Mouse (Mus musculus): ENCODE results near the gene H2-T23.
A peak's percentile ranks its signal among the peaks of the same experiment; 100 is the strongest.
"Not testable (repeated sequence)": the region's sequence is repeated elsewhere in the genome, so short reads cannot be mapped to it uniquely, and the experiment has no call there.

The H2-T23 gene

DNA sequence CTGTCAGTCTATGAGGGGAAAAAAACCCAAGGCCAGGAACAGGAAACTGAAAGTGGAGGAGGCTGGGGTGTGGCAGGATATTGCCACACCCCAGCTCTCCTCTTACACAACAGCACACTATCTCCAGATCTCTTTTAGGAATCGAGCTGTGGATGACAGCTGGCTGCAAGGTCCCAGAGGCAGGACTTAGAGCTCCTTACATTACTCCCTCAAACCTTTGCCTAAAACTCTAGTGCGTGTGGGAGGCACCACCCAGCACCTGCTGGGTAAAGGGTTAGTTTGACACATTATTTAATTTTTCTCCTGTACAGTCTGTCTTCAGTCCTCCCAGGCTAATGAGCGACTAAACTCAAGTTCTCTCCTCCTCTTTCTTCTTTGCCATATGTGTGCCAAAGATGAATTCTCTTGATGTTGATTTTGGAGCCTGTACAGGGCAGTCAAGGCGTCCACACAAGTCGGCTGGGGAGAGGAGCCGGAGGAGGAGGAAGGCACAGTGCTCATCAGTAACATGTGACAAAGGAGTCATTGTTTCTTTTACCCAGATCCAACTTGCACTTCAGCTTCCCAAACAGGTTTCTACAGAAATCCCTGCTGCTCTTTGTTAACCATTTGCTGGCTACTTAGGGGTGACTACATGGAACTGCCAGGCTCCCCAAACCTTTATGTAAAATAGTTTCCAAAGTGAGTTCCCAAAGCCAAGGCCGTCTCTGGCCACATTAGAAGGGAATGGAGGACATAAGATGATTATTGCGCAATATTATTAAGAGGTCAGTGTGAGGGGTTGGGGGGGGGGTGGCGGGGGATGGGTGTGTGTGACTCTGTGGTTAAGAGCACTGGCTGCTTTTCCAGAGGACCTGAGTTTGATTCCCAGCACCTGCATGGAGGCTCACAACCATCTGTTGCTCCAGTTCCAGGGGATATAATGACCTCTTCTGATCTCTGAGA is 8.7 kb downstream of the H2-T23 start:
- DNase-seq (ENCODE audit: low spot score in 2 of 2), result peak; percentile 55 to 58

DNA sequence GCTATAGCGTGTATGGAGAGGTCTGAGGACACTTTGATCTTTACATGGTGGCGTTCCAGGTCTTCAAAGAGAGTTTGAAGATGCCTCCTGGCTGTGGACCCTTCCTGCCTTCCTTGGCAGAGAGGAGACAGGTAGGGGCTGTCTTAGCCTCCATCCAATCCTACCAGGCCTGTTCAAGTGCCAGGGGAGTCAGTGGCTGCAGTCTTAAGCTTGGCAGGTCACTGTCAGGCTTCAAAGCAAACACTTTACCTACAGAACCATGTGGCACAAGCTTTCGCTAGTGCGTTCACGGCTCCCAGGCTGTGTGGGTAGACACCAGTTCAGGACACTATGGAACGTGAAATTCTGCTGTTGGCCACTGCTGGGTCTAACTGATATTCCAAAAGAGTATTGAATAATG is 9.7 kb downstream of the H2-T23 start:
- DNase-seq (ENCODE audit: low spot score in 2 of 2), result no peak

DNA sequence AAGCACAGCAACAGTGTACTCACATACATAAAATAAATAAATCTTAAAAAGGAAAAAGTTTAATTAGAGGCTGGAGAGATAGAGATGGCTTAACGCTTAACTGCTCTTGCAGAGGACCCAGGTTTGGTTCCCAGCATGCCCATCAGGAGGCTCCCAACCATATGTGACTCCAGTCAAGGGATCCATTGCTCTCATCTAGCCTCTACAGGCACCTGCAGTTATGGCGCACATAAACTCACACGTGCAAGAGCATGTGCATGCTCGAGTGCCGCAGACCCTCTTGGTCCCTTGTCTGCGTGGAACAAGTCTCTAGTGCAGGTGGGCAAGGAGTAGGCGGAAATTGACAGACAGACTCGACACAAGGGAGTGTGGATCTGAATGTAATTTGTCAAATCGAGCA is 10.6 kb downstream of the H2-T23 start:
- DNase-seq (ENCODE audit: low spot score in 2 of 2), result no peak

DNA sequence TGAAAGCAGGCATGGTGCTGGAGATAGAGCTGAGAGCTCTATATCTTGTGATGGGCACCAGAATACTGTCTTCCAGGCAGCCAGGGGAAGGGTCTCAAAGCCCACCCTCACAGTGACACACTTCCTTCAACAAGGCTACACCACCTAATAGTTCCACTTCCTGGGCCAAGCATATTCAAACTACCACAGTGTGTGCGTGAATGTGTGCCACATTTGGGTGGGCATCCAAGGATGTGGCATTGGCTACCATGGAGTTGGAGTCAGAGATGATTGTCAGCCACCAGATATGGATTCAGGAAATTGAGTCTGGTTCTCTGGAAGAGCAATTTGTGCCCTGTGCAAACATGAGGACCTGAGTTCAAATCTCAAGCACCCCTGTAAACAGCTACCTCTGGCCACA is 11.3 kb downstream of the H2-T23 start:
- no peak for DNase-seq (ENCODE audit: low spot score in 2 of 2)

DNA sequence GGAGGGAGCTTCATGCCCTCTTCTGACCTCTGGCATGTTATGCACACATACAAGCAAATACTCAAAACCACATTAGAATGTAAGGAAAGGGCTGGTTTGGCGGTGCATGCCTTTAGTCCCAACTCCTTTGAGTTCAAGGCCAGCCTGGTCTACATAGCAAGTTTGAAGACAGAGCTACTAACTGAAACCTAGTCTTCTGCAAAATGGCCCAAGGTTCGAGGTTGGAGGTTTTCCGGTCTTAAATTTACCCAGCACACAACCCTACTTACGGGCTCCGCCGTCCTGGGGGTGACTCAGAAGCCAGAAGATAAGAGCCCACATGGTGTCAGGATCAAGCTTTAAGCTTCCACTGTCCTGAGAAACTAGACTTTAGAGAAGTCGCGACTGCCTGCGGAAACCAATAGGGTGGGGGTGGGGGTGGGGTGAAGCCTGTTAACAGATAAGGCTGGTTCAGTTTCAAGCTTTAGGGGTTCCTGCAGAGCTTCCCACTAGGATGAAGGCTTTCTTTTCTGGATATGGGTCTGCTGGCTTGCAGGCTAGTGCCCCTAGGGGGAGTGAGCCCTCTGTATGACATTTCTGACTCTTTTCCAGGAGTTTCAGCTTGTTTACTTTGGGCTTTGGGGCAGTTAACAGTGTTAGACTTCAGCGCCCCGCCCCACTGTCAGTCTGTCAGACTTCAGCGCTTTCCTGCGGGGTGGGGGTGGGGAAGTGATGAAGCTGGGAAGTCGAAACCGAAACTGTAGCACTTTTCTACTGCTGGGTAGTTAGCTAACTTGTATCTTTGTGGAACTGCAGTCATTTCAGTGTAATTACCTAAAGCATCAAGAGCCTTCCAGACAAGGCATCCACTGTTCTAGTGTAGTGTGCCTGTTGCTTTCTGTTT is 12.2 kb downstream of the H2-T23 start, which contains the start of gene H2-T24:
Gene H2-T24 (minus strand): TSS at position 370 of the 883 bp plus-strand sequence.
- DNase-seq (ENCODE audit: low spot score in 2 of 2), result peak; percentile 90

DNA sequence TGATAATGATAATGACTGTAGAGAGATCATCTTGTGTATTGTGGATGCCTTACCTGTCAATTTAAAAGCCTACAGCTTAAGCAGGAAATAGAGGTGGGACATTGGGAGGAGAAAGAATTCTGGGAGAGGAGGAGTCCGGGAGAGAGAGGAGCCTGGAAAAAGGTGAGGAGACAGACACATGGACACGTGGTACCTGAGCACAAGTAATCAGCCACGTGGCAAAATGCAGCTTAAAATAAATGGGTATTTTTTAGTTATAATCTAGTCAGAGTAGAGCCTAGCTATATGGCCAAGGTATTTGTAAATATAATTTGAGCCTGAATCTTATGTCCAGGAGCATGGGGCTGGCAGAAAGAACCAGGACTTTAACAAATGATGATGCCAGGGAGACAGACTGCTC is 13.1 kb downstream of the H2-T23 start:
- DNase-seq (ENCODE audit: low spot score in 2 of 2), result no peak

DNA sequence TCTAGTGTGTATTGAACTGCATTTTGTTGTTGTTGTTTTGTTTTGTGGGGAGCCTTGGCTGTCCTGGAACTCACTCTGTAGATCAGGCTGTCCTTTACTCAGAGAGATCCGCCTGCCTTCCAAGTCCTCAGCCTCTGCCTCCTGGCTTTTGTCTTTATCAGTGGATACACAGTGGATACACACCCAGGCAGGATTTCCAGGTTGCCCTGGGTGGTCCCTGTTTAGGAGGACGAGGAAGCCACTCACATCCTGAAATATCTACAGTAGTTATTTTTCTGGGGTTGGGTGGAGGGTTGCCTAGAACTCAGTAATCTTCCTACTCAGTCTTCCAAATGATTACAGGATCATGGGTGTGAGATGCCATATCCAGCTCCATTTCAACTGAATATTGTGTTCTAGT is 13.7 kb downstream of the H2-T23 start:
- DNase-seq (ENCODE audit: low spot score in 2 of 2), result peak; percentile 61 to 77

DNA sequence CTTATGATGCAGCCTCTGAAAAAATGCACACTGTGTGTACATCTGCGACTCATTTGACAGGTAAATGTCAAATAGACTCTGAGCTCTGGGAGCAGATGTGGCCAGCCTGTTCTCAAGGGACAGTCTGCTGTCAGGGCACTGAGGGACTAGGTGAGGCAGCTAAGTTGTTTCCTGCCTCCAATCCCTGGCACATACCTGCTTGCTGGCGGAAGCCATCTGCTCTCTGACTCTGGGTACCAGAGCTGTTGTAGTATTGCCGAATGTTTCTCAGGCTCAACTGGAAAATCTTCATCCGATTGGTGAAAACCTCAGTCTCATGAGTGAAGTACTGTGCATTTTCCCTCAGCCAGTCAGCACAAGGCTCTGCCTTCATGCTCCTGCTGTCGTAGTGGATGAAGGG is 15.6 kb downstream of the H2-T23 start:
- no peak for DNase-seq (ENCODE audit: low spot score in 2 of 2)

DNA sequence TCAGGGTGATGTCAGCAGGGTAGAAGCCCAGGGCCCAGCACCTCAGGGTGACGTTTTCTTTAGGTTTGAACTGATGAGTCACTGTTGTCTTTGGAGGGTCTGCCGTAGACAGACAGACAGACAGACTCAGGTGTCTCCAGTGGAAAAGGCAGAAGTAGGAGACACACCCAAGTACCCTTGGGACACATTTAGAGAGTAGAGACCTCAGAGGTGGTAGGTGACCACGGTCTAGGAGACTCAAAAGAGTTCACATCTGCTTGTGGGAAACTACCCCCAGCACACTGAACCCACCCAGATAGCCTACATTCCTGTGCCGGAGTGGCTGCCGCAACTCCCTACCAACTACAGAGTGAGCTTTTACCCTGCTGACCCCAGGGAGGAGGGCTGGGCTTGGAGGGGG is 17.7 kb downstream of the H2-T23 start:
- DNase-seq (ENCODE audit: low spot score in 2 of 2), result no peak

DNA sequence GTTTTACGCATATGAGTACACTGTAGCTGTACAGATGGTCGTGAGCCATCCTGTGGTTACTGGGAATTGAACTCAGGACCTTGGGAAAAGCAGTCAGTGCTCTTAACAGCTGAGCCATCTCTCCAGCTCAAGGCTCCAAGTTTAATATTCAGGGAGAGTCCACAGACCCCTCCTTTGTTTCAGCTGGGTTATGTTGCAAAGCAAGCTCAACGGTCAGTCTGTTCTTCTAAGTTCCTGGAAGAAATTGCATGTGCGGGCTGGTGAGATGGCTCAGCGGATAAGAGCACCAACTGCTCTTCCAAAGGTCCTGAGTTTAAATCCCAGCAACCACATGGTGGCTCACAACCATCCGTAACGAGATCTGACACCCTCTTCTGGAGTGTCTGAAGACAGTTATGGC is 28.2 kb downstream of the H2-T23 start:
- DNase-seq (ENCODE audit: low spot score in 2 of 2), result not testable (repeated sequence)

DNA sequence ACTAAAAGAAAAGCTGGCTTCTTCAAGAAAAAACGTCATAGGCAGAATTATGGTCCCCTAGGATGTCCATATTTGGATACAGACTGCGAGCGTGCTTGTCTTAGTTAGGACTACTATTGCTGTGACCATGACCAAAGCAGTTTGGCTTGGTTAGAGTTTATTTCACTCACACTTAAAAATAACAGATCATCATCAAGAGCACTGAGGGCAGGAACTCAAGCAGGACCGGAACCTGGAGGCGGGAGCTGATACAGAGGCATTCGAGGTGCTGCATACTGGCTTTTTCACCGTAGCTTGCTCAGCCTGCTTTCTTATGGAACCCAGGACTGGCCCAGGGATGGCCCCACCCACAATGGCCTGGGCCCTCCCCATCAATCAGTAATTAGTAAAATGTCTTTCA is 29.3 kb downstream of the H2-T23 start:
- no peak for DNase-seq (ENCODE audit: low spot score in 2 of 2)

DNA sequence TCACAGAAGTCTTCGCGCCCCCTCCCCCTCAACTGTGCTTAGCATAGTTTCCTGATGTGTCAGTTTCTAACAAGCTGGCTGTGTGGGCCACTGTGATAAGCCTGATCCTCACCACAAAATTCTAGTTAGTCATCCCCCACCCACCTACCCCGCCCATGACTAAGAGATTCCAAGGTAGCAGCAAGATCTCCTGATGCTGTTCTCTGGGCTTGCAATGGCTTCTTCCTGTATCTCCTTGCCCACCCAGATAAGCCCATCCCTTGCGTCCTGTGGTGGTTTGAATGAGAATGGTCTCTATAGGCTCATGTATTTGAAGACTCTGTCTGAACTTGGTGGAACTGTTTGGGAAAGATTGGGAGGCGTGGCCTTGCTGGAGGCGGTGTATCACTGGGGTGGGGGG is 30.7 kb downstream of the H2-T23 start:
- DNase-seq (ENCODE audit: low spot score in 2 of 2), result no peak

DNA sequence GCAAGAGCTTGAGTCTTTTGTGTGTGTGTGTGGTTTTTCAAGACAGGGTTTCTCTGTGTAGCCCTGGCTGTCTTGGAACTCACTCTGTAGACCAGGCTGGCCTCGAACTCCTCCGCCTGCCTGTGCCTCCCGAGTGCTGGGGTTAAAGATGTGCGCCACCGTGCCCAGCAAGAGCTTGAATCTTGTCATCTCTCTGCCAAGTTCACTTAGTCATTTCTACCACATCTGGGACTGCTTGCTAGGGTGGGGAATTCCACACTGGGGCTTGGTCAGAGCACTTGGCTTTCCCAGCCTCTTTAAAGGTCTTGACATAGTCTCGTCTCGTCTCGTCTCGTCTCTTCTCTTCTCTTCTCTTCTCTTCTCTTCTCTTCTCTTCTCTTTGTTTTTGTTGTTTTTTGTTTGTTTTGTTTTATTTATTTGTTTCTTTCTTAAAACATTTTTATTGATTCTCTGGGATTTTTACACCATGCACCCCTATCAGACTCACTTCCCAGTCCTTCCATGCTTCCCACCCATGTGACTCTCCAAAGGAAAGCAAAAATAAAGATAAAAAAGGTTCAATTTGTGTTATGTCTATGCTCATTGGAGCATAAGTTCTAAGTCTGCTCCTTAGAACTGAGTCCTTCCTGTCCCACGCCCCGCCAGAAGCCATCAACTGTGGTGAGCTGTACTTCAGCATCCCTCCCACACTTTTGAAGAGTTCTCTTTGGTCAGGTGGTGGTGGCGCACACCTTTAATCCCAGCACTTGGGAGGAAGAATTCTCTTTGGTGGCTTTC is 31.3 kb downstream of the H2-T23 start:
- DNase-seq (ENCODE audit: low spot score in 2 of 2), result no peak

DNA sequence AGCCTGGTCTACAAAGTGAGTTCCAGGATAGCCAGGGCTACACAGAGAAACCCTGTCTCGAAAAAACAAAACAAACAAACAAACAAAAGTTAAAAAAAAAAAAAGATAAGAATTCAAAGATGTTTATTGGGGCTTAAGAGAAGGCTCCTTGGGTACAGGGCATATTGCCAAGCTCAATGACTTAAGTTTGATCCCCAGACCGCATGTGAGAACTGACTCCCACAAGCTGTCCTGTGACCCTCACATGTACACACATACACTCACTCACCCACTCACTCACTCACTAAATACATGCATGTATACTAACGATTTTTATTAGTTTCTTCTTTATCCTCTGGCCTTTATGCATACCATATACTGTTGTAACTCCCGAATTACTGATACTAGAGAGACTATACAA is 32.3 kb downstream of the H2-T23 start:
- no peak for DNase-seq (ENCODE audit: low spot score in 2 of 2)

DNA sequence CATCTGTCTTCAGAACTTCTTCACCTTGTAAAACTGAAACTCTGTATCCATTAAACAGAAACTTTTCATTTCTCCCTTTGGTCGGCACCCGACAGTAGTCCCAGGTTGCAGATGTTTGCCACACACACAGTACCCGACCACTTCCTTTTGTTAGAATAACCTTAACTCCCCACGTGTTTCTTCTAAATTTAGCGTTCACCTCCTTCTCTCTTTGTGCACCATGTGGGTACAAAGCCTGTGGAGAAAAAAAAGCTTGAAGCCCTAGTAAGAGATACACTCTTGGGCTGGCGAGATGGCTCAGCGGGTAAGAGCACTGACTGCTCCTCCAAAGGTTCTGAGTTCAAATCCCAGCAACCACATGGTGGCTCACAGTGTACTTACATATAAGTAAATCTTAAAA is 33.3 kb downstream of the H2-T23 start:
- no peak for DNase-seq (ENCODE audit: low spot score in 2 of 2)

DNA sequence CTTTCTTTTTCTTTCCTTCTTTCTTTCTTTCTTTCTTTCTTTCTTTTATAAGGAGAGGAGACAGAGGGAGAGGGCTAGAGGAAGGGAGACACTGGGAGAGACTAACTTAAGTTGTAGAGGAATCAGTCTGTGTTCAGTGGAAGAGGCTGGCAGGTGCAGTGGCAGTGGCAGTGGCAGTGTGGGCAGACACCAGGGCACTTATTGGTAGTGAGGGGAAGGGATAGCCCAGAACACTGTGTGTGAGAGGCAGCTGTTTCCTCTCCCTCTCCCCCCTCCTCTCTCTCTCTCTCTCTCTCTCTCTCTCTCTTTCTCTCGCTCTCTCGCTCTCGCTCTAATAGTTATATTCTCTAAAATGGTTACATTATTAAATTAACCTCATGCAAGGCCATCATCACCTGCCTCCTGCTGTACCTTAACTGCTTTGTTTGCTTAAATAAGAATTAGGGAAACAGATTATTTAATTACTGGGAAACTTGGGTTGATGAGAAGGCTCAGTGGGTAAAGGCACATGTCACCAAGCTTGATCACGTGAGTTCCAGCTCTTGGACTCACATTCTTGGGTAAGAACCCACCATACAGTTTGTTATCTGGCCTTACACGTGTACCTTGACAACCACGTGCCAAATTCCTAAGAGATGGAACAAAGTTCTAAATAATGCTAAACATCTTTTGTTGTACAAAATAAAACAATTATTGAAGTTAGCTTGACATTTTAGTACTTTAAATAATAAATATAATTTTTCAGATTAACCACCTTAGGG is 33.9 kb downstream of the H2-T23 start:
- no peak for DNase-seq (ENCODE audit: low spot score in 2 of 2)

DNA sequence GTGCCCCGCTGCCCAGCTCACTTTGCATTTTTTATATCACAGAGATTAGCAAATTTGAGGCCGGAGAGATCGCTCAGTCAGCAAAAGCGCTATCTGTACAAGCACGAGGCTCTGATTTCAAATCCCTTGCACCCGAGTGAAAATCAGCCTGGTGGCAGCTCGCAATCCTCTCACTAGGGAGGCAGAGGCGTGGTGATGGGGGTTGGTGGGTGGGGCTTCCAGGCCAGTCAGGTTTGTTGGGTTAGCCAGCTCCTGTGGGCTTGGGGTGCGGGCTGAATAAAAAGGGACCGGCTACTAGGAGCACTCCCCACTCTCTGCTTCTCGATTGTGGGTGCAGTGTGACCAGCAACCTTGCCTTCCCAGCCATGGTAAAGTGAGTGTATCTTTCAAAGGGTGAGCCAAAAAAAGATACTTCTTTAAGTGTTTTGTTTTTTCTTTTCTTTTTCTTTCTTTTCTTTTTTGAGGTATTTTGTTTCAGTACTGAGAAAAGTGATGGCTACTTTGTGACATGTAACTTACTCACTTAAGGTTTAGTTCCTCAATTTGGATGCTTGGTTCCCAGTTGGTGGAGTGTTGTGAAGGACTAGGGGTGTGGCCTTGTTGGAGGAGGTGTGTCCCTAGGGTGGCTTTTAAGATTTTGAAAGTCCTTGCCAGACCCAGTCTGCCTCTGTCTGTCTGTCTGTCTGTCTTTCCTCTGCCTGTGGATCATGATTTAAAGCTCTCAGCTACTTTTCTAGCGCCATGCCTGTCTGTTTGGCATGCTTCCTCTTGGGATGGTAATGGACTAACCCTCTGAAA is 34.7 kb downstream of the H2-T23 start:
- no peak for DNase-seq (ENCODE audit: low spot score in 2 of 2)

DNA sequence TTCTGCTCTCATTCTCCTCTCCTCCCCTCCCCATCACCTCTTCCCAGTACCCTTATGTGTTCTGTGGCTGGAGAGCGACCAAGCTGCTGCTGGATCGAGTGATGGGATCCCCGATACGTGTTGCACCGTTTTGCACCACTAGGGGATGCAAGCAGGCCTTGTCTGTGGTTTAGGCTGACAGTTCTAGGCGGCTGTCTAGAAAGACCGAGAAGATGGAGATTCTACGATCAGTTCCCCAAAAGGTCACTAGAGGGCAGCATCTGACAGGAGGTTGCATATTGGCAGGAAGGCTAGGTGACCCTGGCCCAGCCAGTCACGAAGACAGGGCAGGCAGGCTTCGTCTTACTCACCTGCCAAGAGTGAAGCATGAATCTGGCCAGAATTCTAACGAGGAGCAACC is 35.7 kb downstream of the H2-T23 start:
- DNase-seq (ENCODE audit: low spot score in 2 of 2), result peak; percentile 93 to 97

DNA sequence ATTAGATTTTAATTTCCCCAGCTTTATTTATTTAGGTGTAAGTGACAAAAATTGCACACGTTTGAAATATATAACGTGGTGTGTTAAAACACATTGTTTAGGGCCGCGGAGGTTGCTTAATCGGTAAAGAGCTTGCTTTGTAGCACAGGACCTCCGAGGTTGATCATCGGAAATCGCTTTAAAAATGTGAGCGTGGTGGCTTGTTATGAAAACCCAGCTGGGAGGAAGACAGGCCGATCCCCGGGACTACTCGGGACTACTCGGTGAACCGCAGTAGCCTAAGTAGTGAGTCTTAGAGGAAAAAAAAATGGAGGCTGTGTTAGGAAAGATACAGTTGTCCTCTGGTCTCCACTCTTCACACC is 37.8 kb downstream of the H2-T23 start:
- DNase-seq (ENCODE audit: low spot score in 2 of 2), result no peak

DNA sequence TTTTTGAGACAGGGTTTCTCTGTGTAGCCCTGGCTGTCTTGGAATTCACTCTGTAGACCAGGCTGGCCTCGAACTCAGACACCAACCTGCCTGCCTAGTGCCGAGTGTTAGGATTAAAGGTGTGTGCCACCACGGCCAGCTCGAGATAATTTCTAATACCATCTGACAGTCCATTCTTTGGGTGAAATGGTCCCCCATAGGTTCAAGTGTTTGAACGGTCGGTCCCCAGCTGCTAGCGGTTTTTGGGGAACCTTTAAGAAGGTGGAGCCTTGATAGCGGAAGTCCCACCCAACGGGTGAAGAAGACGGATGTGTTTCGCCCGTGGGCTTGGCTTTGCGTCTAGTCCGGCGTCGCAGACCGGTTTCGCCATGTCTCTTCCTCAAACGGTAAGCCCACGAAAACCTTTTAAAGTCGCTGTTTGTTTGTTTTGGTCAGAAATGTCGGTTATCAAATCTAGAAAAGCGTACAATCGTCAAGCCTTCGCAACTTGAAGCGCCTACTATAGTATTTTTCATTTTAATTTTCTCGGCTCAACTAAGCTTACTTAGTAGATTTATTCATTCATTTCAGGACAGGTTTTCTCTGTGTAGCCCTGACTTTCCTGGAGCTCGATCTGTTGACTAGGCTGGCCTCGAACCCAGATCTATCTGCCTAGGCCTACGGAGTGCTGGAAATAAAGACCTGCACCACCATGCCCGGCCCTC is 38.3 kb downstream of the H2-T23 start:
- DNase-seq (ENCODE audit: low spot score in 2 of 2), result peak; percentile 84 to 86

All from heart, adult 9 months (tissue).